Mouse (Mus musculus) T-helper 1 cell (primary cell): Measurements from ENCODE around the gene Vegfb.

Experiments used
- in situ Hi-C: fragments of 300-600 bp; cut with MboI, MseI; formaldehyde crosslinking; loops from one replicate; pipeline ENCODE4 v1.15.1; 2025; ENCODE audit warnings: high pct_unique_total_duplicates

Vegfb gene

DNA sequence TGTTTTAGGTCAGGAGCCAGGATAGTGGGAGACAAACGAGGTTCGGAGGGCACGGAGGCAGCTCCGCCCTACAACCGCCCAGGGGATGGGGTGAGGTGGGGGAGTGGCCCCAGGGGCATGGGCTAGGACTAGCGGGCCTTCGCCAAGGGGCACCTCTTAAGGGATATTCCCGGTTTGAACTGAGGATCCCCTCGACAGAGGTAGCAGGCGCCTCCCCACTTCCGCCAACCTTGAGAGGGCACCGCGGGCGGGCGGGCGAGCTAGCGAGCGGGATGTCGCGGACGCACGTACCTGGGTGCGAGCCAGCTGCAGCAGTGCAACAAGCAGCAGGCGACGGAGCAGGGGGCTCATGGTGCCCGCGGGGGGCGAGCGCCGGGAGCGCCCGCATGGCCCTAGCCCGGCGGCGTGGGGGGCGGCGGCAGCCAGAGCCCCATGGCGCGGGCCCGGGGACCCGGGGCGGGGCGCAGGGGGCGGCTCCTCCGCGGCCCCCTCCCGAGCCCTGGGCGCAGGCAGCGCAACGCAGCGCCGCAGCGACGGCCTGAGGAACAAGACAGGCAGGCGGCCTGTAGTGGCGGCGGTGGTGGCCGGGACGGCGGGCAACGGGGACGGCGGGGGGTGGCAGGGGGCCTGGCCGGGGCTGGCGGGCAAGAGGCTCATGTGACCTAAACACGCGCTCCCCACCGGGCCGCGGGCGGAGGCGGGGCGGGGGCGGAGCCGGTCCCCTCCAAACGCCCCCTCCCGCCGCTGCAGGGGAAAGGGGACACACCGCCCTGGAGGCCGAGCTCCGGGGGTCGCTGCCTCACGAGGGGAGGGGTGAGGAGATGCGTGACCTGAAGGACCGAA is at the start of gene Vegfb:
TSS of gene Vegfb (minus strand) at position 591 of the 843 bp plus-strand sequence.
- in situ Hi-C loops, result no loop called here

DNA sequence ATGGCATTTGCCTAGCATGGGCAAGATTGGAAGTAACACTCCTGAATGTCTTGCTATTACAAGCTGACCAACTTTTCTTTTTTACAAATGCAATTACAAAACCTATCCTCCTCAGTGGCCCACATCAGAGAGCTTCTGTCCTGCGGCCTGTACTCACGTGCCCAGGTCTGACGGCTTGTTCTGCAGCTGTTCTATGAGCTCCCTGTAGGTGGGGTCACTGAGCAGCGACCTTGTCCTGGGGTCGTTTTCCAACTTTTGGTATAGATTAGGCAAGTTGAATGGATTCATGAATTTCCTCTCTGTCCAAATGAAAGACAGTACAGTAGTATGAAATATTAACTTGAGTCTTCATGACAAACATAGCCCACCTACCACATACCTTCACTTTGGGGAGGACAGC is 46.6 kb upstream of the Vegfb start:
- in situ Hi-C loops, result loop anchor here (10.0 to 25.0 kb wide), 2 partner anchors 1703 to 1871 kb away; partner anchors contain the start of genes 1700092M07Rik, Stx5a and Wdr74

GRCm38 (mm10) chr19:7029531-7029930 is 42.1 kb upstream of the Vegfb start:
- in situ Hi-C loops, result loop anchor here (25.0 kb wide), 1 partner anchor 1708 kb away; the partner anchor contains the start of genes 1700092M07Rik, Stx5a and Wdr74

GRCm38 (mm10) chr19:7020224-7020641 is 32.8 kb upstream of the Vegfb start:
- in situ Hi-C loops, result loop anchor here (5.0 kb wide), 1 partner anchor 163 kb away; the partner anchor contains the start of gene Ccdc88b

GRCm38 (mm10) chr19:7019191-7019590 is 31.7 kb upstream of the Vegfb start, which contains the start of gene Fermt3:
Gene Fermt3 (minus strand): TSS chr19:7019469.
- in situ Hi-C loops, result loop anchor here (5.0 kb wide), 1 partner anchor 42 kb away; the partner anchor contains the start of gene Plcb3

DNA sequence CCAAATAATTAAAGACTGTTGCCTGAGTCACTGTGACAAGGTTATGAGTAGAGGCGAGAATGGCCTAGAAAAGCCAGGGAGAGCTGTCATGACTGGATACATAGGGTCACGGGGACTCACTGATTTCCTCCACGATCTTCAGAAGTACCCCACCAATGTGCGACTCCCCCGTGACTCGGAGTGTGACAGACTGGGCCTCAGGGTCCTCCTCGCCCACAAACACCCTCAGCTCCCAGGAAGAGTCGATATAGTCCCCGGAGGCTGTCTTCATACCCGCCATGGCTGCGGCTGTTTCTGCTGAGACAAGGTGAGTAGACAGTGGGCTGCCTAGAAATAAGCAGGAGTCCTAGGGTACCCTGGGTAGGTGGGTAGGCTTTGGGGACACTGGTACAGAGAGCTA is 31.1 kb upstream of the Vegfb start:
- in situ Hi-C loops, result loop anchor here (5.0 kb wide), 1 partner anchor 41 kb away; the partner anchor contains the start of gene Plcb3

- in situ Hi-C loops, result loop anchor here (5.0 kb wide), 1 partner anchor 40 kb away; the partner anchor contains the start of gene Plcb3
These were observed 30.3 kb upstream of the Vegfb start for GRCm38 (mm10) chr19:7017541-7018457.

DNA sequence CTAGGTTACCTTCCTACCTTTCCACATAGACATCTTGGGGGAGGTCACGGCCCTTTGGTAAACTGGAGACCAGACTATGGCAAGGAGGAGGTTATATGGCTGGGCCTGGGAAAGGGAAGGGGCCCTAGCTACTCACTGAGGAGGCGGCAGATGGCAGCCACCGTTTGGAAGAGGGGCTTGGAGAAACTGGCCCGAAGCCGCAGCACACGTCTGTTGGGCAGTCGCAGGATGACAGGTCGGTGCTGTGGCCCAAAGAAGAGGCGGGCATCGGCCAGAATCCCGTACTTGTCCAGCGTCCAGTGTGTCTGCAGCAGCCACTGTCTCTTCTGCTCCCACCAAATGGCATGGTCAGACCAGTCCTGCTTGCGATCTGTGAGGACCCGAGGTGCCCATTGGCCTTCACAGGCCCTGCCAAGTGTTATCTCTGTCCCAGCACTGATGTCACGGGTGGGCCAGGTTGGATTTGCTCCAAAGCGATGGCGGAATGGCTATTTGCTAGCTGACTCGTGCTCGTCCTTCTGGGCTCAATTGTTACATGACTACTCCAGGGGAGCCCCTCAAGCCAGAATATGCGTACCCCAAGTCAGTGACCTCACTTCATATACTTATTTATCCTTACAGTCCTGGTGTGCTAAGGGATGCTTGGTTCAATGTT is 27.2 kb upstream of the Vegfb start:
- in situ Hi-C loops, result loop anchor here (5.0 kb wide), 1 partner anchor 37 kb away; the partner anchor contains the start of gene Plcb3

- in situ Hi-C loops, result no loop called here
These were observed 26.5 kb upstream of the Vegfb start for GRCm38 (mm10) chr19:7013984-7014383.

GRCm38 (mm10) chr19:7012426-7012825 is 25.0 kb upstream of the Vegfb start:
- in situ Hi-C loops, result no loop called here

GRCm38 (mm10) chr19:7006892-7007593 is 19.6 kb upstream of the Vegfb start:
- in situ Hi-C loops, result loop anchor here (10.0 kb wide), 1 partner anchor 352 kb away; no protein-coding TSS in a partner anchor

GRCm38 (mm10) chr19:6999360-7000063 is 12.1 kb upstream of the Vegfb start:
- in situ Hi-C loops, result loop anchor here (10.0 kb wide), 1 partner anchor 345 kb away; no protein-coding TSS in a partner anchor

DNA sequence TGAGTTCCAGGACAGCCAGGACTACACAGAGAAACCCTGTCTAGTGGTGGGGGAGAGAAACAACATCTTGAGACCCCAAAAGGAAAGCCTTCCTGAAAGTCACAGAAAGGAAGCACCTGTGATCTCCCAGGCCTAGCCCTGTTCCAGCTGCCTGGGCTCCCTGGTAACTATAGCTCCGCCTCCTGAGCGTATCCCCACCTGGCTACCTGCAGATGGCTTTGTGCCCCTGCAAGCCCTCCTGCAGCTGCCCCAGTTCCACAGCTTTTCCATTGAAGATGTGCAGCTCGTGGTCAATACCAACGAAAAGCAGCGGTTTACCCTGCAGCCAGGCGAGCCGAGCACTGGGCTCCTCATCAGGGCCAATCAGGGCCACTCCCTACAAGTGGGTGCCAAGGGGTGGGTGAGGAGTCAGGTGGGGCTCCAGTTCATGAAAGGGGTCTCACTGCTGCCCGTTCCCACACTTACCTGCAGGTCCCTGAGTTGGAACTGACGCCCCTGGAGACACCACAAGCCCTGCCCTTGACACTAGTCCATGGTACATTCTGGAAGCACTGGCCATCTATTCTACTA is 10.4 kb upstream of the Vegfb start:
- in situ Hi-C loops, result no loop called here

DNA sequence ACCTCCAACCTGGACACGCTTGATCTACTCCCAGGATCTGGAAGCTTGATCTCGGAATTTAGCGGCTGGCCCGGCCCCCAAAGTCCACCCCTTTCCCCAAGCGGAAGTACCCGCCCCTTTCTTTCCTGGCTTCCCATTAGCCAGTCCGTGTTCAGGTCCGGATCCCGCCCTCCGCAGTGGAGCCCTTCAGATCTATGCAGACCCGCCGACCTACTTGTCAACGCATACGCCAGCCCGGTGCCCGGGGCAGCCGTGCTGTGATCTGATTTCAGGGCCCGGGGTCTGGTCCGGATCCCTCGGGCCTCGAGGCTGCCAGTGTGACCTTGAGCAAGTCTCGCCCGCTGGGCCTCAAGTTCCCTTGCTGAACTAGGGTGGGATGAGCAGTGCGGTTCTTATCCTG is 8.6 kb upstream of the Vegfb start, which contains the start of the genes Nudt22 and Trpt1:
TSS of gene Nudt22 (minus strand) at position 112 of the 400 bp plus-strand sequence.
TSS of gene Trpt1 (plus strand) at position 126 of the 400 bp plus-strand sequence.
- in situ Hi-C loops, result no loop called here

DNA sequence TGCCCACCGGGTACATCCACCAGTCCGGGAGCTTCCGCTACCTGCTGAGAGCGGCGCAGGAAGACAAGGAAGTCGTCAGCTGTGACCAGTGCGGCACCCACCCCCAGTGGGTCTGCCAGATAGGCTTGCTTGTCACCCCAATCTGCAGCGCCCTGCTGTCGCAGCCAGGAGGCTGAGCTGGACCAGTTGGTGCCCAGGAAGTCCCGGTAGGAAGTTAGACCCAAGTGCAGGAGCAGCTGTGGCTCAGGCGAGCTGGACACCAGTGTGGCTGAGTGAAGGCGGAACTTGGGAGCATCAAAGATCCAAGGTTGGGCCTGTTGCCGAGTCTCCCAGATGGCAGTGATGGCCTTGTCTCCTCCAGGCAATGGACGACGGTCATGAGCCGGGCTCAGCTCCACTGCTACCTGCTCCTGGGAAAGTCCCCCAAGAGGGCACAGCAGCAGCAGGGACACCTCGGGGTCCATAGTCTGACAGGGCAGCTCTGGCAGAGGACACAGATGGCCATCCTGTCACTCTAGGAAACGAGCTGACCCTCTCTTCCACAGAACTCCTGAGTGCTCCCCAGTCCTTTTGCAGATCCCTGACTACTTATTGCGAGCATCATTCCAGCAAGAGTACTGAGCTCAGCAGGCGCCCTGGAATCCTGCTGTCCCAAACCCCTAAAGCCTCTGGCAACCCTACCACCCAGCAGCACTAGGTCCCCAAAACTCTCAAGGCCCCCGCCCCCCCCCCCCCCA is 8.0 kb upstream of the Vegfb start:
- in situ Hi-C loops, result no loop called here

DNA sequence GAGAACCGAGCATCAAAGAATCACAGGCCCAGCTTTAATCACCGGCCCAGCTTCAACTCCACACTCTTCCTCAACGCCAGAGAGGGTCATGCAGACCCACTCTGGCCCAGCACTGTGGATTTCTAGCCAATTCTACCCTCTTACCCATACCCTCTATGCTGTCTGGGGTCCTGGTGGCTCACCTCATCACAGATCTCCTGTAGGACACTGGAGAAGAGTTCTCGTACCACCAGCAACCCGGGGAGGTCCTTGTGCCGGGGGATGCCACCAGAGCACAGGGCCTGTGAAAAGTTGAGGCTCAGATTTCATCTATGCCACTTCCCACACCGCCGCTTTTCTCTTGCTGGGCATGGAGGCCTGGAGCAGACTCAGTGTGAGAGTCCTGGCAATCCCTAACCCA is 7.0 kb upstream of the Vegfb start:
- in situ Hi-C loops, result no loop called here

- in situ Hi-C loops, result no loop called here
These were observed 6.6 kb upstream of the Vegfb start for GRCm38 (mm10) chr19:6994002-6994401.

DNA sequence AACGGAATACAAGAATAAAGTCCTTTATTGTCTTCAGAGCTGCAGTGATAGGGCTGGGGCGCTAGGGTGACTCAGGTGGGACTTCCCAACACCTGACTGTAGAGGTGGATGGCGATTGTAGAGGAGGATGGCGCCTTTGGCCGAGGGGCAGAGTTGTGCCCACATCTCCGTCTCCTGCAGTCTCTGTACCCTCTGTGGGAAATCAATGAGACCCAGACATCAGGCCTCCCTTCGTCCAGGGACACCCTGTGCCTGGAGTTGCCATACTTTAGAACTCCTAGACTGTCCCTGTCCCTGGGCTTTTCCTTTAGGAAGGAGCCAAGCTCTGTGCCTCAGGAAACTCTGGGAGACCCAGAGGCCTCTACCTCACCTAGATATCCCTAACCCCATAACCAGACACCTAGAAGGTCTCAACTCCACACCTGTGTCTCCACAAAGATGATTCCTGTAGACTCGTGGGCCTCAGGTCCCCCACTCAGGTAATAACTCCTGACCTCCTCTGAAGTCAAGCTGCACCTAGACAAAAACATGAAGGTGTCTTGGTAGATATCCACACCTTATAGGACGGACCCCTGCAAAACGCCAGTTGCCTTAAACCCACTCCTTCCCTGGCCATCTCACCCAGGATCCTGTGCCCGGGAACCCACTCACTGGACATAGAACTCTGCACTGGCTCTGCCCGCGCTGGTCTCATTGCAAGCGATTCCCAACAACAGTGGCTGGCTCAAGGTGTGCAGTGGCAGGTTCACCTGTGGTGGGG is 5.7 kb upstream of the Vegfb start:
- in situ Hi-C loops, result no loop called here
